Mouse (Mus musculus): Measurements from ENCODE around the gene Pik3r1.
A peak's percentile ranks its signal among the peaks of the same experiment; 100 is the strongest.

Pik3r1 gene

DNA sequence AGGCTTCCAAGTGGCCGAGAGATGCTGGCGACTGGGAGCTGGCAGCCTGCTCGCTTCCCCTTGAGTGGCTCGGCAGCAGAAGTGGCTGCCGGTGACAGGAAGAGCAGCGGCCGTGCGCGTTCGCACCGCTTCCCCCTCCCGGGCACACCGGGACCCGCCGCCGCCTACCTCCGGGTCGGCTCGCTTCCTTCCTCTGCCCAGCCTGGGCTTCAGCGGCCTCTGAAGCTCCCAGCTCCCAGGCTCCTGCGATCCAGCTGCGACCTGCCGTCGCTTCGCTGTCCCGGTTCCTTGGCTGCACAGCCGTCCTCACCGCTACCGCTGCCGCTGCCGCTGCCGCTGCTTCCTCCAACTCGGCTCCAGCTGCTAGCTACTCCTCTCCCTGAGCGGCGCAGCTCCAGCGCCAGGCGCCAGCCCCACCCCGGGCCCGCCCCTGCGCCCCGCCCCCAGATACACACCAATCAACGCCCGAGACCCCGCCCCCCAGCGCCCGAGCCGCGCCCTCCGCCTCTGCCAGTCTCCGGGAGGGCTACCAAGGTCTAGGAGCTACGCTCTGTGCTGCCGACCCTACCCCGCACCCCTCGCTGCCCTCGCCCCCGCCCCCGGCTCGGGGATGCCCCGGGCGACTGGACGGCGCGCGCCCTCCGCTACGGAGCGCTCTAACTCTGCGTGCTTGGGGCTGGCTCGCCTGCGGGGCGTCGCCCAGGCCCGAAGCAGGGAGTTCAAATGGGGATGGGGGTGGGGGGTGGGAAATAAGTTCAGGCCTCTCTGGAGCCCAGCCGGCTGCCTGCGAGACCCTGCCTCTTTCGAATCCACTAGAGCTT, at the start of gene Pik3r1:
TSS of gene Pik3r1 (minus strand) at position 409 of the 821 bp plus-strand sequence.
- peak; percentile 88 for DNase-seq (ENCODE audit: low read depth, low spot score)

DNA sequence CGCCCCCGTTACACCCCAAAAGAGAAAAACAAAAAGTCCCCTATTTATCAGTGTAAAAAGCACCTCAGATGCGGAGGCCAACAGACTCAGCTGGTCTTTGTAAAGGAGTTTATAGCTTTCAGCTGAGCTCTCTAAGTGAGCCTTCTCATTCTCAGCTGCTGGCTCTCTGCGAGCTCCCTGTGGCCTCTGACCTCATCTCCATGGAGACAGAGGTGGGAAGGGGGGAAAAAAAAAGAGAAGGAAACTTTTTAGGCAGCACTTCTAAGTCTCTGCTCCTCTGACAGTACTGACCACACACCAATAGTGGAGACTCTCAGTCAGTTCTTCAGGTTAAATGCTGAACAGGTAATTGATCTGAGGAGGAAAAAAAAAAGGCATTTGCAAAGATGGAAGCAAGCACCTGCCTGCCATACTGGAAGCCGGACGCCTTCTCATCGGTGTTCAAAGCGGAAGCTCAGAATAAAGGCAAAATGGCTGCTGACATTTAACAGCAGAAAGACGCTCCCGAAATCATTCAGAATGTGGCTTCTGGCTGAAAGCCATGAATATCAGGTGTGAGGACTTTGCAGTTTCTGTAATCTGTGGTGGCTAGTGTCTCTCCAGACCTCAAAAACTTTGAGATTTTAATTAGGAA, 45.4 kb upstream of the Pik3r1 start:
- no peak for DNase-seq (ENCODE audit: low read depth, low spot score)

DNA sequence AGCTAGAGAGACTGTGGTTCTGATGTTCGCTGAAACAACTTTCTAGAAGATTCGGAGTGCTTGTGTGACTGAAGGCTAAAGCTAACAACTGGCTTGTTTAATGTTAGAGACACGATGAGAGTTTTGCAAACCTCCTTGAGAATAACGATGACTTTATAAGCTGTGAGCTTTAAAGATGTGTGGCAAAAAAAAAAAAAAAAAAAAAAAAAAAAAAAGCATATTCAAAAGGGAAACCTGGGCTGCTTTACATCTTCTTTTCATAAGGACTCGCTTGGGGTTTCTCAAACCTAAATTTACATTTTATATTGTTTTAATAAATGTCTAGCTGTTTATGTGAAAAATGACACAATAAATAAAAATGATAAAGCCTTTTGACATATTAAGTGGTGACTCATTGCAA, 44.3 kb upstream of the Pik3r1 start:
- DNase-seq (ENCODE audit: low read depth, low spot score): no peak

DNA sequence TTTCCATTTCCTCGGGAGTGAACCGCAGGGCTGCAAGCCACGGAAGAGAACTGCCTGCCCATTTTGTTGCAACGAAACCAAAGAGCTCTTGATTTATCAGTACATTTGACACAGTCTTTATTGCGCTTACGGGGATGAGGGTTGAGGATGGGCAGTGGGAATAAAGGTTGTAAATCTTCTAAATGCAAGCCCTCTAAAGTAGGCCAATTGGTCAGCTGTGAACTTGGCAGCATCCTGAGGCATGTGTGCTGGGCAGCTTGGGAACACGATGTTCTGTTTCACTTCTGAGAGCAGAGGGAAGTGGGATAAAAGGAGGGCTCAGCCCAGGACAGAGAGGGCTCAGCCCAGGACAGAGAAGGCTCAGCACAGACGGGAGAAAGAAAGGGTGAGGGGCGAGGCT, 43.9 kb upstream of the Pik3r1 start:
- DNase-seq (ENCODE audit: low read depth, low spot score): no peak

DNA sequence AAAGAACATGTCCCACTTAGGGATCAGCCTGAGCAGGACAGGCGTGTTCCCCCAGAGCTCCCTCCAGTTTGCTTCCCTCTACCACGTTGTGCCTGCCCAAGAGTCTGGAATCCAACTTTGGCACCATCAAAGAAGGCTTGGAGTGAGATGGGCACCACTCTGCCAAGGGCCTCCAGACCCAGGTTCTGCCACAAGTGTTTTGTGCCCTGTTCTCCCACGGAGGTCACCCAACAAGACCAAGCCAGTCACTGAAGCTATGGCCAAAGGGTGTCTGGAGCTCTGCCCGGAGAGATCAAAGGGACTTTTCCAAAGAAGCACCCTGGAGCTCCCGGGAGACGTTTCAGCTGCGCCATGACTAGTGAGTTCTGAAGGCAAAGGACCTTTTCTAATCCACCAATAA, 42.6 kb upstream of the Pik3r1 start:
- DNase-seq (ENCODE audit: low read depth, low spot score): no peak

DNA sequence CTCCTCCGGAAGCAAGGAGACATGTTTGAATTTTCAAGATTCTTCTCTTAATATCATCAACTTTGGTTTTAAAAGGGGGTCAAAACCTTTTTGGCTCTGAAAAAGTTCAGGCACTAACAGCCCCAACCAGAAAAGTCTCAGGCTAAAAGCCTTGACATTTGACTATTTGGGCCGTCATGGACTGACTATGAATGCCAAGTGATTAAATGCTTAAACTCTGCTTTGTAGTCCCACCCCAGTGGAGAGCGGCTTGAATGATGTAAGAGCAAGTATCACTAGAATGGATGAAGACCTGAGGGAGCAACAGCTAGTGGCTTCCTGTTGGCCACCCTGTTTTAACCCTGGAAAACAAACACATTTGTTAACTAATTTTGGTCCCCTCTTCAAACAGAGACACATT, 41.8 kb upstream of the Pik3r1 start:
- DNase-seq (ENCODE audit: low read depth, low spot score): no peak

DNA sequence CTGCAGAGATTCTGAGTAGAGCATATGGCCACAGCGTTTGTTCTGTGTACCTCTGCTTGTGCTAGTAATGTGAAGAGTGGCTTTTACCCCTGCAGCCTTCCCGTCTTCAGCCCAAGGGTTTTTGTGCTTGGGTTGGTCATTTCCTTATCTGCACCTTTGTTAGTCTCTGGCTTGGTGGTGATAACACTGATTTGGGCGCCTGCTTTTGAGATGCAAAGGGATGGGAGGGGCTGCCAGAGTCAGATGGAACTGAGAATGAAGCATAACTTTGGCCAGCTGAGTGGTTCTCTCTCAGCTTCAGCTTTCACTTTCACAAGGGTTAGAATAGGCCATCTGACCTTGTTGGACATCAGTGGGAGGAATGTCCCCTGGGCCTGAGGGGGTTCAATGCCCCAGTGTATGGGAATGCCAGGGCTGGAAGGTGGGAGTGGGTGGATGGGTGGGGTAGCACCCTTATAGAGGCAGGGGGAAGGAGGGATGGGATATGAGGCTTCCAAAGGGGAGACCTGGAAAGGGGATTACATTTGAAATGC, 37.6 kb upstream of the Pik3r1 start:
- no peak for DNase-seq (ENCODE audit: low read depth, low spot score)

DNA sequence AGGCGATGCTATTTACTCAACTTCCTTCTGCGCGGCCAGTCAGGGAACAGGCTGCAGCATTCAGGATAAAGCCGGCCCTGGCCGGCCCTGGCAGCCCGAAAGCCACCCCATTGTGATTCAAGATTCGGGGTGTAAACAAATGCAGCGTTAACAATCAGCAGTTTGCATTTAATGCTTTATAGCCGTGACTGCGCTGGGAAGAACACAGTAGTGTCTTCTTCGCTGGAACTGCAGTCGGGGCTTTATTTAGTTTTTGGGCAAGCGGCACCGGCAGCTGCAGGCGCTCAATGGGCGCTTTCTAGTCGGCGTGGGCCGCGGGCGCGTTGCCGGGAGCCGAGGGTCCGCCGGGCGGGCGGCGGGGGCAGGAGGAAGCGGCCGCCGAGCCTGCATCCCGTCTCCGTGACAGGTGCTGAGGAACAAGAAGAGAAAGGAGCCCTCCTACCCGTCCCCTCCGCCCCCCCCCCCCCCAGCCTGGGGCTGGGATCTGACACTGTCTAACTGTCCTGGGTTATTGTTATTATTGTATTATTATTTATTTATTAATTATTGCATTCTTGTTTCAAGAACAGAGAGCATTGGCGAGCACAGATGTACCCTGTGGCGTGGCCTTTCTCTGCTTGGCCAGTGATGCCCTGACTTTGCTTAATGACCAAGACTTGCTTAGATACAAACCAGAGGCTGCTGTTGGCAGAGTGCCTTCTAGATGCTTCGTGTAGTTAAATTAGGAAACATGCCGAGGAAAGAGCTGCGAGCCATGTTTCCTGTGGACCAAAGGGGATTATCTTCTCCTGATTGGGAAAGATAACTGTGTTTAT, 33.6 kb upstream of the Pik3r1 start:
- DNase-seq (ENCODE audit: low read depth, low spot score): no peak

DNA sequence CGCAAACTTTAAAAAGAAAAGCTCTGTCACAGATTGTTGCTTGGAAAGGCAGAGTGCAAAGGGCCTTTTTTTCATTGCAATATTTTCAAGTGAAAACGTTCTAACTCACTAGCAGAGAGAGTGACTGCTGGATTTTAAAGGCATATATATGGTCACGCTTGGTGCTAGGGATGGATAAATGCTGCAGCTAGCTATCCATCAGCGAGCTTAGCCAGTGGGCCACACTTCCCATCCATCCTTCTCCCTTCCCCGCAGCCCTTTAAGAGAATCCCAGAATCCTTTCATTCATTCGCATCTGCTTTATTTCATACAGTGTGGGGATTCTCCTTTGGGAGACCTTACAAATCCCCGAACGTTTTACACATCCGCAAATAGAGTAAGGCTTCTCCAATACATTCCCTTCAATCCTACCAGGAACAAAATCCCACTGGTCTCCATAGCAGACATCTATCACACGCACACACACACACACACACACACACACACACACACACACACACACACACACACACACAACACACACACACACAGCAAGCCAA, 32.9 kb upstream of the Pik3r1 start:
- no peak for DNase-seq (ENCODE audit: low read depth, low spot score)

DNA sequence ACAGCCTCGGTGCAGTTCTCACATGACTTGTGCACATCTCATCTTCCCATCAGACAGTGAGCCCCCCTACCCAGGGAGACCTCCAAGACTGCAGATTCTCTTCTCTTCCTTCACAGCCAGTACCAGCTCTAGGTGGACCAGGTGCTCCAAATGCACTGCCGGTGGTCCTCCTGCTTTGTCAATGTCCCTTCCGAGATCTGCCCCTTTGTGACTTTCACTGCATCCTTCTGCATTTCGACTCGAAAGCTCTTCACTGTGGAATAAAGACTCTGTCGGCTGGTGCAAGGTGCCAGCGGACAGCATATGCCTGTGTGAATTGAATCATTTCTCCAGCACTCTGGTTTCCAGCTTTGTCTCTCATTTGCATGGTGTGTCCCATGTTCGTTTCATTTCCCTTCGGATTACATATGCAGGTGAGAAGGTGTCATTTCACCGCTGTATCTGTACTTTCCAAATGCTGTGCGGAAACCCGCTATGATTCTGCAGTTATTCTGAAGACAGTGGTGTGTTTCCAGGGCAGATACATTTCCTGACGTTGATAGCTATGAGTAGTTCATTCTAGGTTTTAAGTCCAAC, 32.1 kb upstream of the Pik3r1 start:
- no peak for DNase-seq (ENCODE audit: low read depth, low spot score)

DNA sequence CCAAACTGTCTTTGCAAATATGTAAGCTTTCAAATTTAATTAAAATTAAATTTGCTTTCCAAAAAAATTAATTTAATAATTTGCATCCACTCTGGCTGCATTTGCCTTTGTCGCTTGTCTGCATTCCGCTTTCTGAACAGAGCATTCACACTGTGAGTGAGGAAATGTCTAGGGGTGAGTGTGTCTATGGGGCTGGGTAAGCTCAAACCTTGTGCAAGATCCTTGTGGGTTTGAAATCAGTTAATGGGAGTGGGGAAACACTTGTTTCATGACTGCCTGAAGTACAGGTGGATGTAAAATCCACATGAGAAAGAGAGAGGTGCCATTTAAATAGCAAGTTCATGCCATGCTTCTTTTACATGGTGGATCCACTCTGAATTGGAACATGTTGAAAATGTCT, 31.3 kb upstream of the Pik3r1 start:
- DNase-seq (ENCODE audit: low read depth, low spot score): no peak

DNA sequence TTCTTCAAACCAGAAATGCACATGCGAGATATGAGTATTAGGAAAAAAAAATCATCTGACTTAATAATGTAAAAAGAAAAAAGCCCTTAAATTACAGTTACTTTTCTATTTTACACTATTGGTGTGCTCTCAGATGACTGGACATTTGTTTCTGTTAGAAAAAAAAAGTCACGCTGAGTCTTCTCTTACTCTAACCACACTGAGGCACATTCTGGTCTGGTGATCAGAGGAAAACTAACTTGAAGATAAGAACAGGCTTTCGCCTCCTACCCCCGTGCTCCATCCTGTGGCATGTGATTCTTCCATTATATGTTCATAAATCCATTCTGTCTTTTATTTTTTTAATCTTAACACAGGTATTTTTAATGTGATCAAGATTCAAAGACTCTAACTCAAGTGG, 30.5 kb upstream of the Pik3r1 start:
- DNase-seq (ENCODE audit: low read depth, low spot score): no peak

DNA sequence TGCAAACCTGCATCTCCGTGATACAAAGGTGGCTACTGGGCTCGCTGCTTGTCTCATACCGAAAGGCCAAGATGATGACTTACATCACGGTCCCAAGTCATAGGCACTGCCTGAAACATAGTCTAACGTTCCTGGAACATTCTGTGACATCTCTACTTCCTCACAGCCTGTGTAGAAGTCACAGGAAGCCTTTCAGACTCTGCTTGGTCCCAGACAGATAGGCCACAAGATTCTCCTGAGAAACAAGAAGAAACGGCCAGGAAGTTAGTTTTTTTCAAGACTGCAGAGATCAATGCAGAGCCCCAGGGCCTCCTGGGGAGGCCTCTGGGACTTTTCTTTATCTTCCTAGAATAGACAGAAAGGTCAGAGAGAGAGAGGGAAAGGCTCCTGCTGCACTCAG, 29.0 kb upstream of the Pik3r1 start:
- DNase-seq (ENCODE audit: low read depth, low spot score): no peak

DNA sequence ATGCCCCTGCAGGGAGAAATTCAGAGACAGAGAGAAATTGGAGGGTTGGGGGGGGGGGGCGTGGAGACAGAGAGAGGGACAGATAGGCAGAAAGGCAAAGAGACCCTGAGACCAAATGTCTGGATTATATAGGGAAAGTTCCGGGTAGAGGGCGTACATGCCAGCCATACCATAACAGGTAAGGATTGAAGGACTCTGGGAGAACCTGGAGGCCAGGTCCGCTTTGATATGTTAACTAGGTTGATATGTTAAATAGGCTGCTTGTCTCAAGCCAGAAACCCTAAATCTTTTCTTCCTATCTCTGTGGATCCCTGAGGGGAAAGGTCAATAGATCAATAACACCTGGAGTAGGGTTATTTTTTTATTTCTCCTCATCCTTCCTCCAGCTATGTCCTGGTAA, 17.7 kb upstream of the Pik3r1 start:
- no peak for DNase-seq (ENCODE audit: low read depth, low spot score)

DNA sequence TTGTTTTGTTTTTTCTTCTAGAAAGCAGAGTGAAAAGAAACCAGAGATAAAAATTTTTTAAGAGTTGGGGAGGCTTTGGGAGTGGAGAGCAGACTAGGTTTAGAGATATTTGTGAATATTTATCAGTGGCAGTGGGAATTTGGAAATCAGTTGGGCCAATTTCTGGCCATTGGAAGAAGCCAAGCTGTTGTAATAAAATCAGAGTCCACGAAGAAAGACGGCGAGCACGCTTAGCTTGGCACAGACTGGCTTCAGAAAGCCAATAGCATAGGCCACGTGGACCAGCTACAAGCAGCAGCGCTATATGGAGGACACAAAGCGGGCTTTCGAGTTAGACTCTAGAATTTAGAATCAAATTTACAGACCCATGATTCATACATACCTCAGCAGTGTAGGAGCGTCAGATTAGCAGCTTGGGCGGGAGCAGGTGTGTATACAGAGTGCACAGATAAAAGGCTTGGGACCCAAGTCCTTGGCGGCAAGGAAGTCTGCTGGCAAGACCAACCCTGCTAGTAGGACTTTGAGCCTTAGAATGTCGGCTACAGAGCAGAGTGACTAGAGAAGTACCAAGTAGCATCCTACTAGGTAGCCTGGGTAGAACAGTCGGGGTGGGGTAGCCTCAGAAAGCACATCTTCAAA, 16.8 kb upstream of the Pik3r1 start:
- no peak for DNase-seq (ENCODE audit: low read depth, low spot score)

DNA sequence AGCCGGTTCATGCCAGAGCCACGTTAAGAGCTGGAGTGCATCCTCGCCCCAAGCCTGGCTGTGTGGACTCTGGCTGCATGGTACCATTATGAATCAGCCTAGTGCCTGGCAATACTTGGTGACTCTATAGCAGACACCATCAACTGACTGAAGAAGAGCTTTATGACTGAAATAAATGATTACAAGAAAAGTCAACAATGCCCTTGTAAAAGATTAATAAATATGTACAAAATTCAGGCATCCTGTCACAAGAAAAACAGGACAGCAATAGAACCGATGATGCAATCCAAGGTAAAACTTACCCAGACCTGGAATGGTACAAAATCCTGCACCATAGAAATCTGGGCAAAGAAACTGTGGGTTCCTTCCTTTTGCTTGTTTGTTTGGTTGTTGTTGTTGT, 11.0 kb upstream of the Pik3r1 start:
- no peak for DNase-seq (ENCODE audit: low read depth, low spot score)

DNA sequence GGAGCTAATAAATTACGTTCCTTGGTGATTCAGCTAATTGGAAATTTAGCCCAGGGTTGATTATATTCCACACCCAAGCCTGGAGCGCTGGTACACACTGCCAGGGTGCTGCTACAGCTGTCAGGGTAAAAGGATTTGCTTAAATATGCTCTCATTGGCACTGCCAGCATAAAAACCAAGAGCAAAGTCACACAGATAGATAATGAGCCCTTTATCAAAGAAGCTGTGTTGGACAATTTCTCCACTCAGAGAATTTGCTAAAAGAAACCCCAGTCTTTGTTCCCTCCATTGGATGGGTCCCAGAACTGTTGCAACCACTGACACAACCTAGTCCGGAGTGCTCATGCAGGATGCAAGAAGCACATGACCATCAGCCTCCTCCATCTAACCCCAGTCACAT, 9.8 kb upstream of the Pik3r1 start:
- no peak for DNase-seq (ENCODE audit: low read depth, low spot score)

DNA sequence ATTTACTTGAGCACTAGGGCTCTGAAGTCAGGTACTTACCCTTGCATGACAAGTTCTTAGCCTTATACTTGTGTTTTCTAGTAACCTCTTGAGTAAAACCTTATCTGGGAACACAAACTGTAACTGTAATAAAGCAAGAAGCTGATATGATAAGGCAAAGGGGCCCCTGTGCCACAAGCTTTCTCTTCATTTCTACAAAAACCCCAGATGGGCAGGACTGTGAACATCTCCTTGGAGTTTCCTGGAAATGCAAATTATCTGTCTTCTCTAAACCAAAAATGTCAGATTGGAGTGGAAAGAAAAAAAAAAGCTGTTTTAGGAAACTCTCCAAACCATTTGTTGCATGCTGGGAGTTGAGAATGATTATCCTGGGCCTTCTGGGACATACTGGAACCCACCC, 3.1 kb upstream of the Pik3r1 start:
- no peak for DNase-seq (ENCODE audit: low read depth, low spot score)

DNA sequence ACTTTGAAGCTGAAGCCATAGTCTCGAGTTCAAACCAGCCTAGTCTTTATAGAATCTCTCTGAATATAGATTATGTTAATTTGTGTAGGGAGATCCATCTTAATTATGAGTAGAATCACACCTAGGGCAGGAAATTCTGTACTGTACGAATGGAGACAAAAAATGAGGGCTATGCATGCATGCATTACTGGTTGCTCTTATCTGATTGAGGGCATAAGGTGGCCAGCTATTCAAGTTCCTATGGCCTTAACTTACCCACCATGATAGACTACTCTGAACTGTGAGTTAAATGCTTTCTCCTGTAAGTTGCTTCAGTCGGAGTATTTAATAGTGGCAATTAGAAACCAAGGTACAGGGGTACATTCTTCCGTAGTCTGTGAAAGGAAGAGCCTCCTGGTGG, 1.9 kb upstream of the Pik3r1 start:
- DNase-seq (ENCODE audit: low read depth, low spot score): no peak

DNA sequence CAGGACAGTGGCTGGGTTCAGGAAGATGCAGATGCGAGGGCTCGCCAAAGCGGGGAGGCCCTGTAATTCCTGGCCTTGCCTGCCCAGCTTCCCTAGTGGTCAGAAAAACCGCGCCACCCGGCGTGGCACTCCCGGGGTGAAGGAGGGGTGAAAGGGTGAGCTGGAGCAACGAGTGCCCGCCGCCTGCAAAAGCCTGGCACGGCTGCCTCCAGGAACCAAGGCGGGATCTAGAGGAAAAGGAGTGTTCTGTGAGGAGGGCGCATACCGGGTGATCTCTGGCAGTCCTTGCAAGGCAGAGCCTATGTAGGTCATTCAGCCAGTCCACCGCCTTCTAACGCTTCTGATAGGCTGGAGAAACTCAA, 594 bp upstream of the Pik3r1 start:
- no peak for DNase-seq (ENCODE audit: low read depth, low spot score)
